Mouse (Mus musculus) regulatory T cell (primary cell): ENCODE measurements around the gene Ap2a2.
"Not testable (repeated sequence)": the region's sequence is repeated elsewhere in the genome, so short reads cannot be mapped to it uniquely, and the experiment has no call there.

Experiments
- in situ Hi-C: fragments of 300-600 bp; cut with MboI, MseI; formaldehyde crosslinking; loops from one replicate; pipeline ENCODE4 v1.15.1; 2025; ENCODE audit warnings: high pct_unique_total_duplicates

The Ap2a2 gene

DNA sequence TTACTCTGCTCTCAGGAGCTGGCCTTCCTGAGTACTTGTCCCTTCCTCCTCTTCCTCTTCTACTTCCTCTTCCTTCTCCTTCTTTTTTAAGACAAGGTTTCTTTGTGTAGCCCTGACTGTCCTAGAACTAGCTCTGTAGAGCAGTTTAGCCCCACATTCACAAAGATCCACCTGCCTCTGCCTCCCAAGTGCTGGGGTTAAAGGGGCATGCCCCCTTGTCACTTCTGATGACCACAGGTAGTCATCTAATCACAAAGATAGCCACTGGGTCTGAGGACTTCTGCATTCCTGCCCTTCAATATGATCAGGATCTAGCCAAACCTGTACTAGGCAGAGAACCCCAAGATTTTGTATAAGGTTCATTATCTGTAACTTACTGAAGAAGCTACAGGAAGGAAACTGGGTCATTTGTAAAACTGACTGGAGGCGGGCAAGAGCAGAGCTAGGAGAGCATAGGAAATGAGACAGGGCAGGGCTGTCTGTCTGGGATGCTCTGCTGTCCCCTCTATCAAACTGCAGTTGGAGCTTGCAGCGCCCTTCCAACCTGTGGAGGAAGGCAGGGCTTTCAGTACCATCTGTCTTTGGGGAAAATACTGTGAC lies 2.1 kb upstream of the Ap2a2 start:
- in situ Hi-C loops, result loop anchor here (10.0 kb wide), 1 partner anchor 985 kb away; no protein-coding TSS in a partner anchor

DNA sequence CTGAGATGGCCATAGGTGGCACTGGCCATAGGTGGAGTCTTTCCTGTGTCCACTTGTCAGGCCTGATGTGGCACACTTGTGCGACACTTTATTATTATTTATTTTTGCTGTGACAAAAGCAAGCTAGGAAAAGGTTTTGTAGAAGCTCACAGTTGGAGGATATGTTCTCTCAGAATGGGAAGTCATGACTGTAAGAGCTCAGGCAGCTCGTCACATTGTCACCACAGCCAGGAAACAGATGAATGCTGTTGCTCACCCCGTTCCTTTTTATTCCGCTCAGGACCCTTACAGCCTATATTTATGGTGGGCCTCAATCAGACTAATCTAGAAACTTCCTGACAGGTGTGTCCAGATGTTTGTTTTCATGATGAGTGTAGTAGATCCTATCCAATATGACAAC lies 1.5 kb upstream of the Ap2a2 start:
- in situ Hi-C loops, result loop anchor here (10.0 kb wide), 1 partner anchor 984 kb away; no protein-coding TSS in a partner anchor

DNA sequence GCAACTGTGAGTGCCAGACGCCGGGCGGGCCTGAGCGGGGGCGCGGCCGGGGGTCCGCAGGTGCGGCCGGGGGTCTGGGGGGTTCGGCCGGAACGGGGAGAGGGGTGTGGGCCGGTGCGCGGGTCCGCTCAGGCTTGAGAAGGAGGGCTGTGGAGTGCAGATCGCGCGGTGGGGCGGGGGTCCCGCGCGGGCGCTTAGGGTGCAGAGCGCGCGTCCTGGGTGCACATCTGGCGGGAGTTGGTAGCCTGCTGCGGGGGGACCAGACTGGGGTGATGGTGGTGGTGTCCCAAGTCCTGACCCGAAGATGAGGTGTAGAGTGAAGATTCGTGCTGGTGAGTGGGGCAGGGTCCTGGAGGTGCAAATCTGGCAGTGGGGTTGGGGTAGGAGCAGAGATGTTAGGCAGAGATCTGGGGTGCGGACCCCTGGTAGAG lies 463 bp downstream of the Ap2a2 start:
- in situ Hi-C loops, result loop anchor here (10.0 kb wide), 1 partner anchor 982 kb away; no protein-coding TSS in a partner anchor

DNA sequence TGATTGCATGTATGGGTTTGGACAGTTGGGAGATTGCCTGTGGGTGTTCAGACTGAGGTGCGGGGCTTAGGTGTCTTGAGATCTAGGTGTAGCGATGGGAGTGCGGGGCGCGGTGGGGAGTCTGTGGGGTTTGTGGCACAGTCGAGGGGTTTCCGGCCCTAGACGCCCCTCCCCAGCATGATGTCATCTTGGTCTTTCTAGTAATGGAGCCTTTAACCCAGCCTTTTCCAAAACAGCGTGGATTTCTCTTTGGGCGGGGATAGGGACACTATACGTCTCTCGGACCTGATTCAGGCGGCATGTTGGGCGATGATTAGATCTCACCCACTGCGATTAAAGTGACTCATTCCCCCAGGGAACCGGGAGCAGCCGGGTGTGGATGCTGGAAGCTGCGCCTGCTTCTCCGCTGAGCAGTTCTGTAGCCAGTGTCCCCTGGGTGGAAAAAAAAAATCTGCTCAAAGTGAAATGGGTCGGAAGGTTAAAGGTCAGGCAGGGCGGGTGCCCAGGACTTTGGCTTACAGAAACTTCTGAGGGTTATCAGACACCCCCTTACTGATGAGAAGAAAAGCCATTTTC lies 967 bp downstream of the Ap2a2 start:
- in situ Hi-C loops, result loop anchor here (10.0 kb wide), 1 partner anchor 982 kb away; no protein-coding TSS in a partner anchor

DNA sequence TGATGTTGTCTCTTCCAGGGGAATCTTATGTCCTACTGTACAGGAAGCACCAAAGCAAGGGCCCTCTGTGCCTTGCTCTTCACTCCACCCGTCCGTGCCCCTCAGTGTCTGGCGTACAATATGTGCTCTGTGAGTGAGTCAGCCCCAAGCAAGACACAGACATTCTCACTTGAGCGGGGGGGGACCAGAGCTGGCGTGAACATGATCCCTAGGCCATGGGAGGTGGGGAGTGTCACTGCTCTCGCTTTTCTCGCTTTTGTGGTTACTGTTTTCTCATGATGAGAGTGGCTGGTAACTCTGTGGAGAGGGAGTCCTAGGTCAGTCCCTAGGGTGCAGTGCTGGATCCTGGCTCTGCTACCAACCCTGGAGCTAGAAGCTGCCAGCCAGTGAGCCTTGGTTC lies 2.6 kb downstream of the Ap2a2 start:
- in situ Hi-C loops, result loop anchor here (10.0 kb wide), 1 partner anchor 980 kb away; no protein-coding TSS in a partner anchor

DNA sequence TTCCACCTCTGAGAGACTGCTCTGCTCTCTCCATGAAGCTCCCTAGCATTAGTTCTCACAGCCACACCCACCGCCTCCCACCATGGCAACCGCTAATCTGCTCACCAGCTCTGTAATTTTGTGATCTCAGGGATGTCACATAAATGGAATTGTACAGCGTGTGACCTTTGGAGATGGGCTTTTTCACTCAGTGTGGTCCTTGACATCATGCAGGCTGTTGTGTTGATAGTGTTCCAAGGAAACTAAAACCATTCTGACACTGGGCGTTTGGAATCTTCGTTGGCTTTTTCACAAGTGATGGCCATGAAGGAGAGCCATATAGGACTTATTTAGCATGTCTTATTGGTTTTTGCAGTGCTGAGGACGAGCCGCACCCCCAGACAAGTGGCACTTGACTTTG lies 4.6 kb downstream of the Ap2a2 start:
- in situ Hi-C loops, result loop anchor here (10.0 kb wide), 1 partner anchor 978 kb away; no protein-coding TSS in a partner anchor

DNA sequence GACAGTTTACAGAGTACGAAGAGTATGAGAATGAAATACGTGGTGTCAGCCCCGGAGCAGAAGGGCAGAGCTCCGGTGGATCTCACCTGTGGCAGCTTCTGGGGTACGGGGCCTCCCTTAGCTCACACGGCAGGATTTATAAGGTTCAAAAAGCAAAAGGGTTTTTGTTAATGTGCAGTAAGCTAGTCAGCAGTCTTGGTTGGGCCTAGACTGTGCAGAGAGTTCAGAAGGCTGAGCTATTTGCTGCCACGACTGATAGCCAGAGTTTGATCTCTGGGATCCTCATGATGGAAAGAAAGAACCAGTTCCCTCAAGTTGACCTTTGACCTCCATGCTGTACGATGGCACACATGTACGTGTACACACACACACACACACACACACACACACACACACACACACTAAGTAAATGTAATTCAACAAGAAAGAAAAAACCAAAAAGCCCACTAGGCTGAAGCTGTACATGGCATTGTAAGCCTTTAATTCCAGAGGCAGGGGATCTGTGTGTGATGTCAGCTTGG lies 7.4 kb downstream of the Ap2a2 start:
- in situ Hi-C loops, result loop anchor here (10.0 kb wide), 1 partner anchor 975 kb away; no protein-coding TSS in a partner anchor

DNA sequence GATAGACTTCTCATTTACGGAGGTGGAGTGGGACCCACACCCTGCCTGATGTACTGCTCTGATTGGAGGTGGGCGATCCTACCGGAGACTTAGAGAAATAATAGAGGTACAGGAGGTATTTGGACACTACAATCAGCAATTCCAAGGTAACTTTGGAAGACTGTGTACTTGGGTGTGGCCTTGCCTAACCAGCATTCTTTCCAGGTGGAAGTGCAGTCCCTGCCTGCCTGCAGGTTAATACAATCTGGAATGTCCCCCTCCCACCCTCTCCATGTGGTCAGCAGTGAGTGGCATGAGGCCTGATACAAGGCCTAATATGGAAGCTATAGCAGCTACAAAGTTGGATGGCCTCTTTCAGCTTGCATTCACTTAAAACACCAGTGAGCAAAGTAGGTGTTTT lies 7.9 kb downstream of the Ap2a2 start:
- in situ Hi-C loops, result loop anchor here (10.0 kb wide), 1 partner anchor 975 kb away; no protein-coding TSS in a partner anchor

DNA sequence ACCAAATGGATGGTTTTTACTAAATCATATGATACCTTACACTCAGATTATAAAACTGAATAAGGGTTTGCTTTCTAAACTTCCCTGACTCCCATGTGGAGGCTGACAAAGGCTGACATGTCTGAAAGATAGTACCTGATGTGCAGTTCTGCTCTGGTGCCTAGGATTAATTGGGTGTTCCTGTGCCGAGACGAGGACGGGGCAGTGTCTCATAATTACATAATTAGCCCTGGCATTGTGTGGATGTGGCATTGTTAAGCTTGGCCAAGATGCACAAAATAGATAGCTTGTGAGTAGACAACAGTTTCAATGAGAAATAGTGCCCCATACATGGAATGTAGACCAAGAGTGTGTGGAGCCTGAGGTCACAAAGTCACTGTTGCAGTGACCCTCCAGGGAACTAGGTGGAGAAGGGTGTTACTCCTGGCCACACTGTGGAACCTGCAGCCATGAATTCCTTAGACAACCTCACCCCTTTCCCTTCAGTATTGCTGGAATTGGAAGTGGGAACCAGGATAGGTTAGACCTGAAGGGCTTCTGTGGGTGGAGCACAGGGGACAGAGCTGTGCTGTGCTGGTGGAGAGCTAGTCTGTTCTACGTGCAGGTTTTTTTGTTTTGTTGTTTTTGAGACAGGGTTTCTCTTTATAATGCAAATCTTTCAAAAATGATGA lies 8.8 kb downstream of the Ap2a2 start:
- in situ Hi-C loops, result no loop called here

DNA sequence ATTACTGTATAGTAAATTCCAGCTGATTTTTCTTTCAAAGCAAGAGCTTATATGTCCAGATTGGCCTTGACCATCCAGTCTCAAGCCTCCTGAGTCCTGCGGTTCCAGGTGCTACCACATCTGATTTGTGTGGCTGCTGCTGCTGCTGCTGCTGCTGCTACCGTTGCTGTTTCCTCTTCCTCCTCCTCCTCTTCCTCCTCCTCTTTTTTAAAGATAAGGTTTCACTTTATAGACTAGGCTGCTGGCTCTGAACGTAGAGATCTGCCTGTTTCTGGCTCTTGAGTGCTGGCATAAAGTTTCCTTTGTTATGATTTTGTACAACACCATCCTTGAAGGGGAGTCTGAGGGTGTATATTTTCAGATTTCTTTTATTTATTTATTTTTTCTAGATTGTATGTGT lies 12.1 kb downstream of the Ap2a2 start:
- in situ Hi-C loops, result no loop called here

GRCm38 (mm10) chr7:141575481-141575880 lies 13.5 kb downstream of the Ap2a2 start:
- in situ Hi-C loops, result no loop called here

- in situ Hi-C loops, result no loop called here
Observed at GRCm38 (mm10) chr7:141577801-141578200, 15.8 kb downstream of the Ap2a2 start.

- in situ Hi-C loops, result no loop called here
Observed at GRCm38 (mm10) chr7:141578511-141578910, 16.5 kb downstream of the Ap2a2 start.

DNA sequence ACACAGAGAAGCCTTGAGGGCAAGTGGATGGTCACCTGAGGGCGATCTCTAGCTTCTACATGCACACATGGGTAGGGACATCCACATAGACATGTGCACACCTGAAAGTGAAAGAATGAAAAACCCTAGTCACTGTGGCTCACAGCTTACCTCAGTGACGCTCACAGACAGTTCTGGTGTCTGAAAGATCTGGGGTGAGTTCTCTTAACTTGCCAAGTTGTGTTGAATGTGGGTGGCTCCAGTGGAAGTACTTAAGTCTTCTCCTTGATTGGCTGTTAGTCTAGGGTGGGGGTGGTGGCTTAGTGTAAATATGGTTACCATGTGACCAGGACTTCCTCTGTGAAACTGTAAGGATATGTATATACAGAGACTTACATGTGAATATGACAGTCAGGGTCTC lies 17.0 kb downstream of the Ap2a2 start:
- in situ Hi-C loops, result no loop called here

DNA sequence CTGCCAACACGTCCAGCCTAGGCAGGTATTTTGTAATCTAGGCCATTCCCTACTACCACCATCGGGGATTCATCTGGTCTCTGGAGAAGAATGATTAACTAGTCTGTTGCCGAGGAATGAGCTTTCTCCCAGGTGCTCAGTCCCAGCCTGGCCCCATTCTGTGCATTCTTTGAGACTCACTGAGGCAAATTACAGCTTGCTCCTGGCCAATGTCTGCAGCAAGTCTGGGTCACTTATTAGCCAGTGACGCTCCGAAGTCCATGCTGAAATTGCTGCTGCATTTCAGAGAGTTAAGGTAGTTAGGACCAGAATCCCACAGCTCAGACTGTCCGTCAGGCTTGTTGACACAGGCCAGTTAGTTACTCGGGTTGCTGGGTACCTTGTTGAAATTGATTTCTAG lies 19.4 kb downstream of the Ap2a2 start:
- in situ Hi-C loops, result no loop called here

- in situ Hi-C loops, result no loop called here
Observed at GRCm38 (mm10) chr7:141584048-141584841, 22.3 kb downstream of the Ap2a2 start.

DNA sequence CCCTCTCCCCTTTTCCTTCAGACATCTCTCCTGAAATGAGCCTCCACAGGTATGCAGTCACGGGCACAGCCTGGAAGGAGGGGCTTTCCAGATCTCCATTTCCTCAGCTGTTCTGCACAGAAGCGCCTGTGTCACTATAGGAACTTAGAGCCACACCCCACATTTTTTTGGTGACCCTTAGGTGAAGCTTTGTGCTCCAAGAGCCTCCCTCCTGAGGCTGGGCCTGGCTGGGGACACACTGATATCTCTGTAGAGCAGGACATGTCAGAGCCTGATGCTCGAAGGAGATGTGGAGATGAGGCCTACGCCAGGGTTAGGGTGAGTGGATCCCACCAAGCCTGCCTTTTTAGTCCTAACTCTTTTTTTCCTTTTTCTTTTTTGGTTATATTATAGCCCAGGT lies 23.3 kb downstream of the Ap2a2 start:
- in situ Hi-C loops, result loop anchor here (5.0 kb wide), 1 partner anchor 82 kb away; no protein-coding TSS in a partner anchor

- in situ Hi-C loops, result loop anchor here (5.0 kb wide), 1 partner anchor 81 kb away; no protein-coding TSS in a partner anchor
Observed at GRCm38 (mm10) chr7:141585881-141586280, 23.9 kb downstream of the Ap2a2 start.

- in situ Hi-C loops, result loop anchor here (5.0 kb wide), 1 partner anchor 78 kb away; no protein-coding TSS in a partner anchor
Observed at GRCm38 (mm10) chr7:141588890-141589289, 26.9 kb downstream of the Ap2a2 start.

DNA sequence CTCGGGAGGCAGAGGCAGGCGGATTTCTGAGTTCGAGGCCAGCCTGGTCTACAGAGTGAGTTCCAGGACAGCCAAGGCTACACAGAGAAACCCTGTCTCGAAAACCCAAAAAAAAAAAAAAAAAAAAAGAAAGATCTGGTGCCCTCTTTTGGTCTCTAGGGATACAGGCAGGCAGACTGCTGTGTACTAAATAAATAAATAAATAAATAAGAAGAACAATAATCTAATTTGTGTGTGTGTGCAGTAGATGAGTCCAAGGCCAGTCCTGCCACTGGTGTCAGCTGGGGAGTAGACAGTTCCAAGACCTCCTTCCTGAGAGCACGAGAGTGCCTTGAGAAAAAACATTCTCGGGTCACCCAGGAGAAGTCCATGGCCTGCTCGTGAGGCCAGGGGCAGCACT lies 28.3 kb downstream of the Ap2a2 start:
- in situ Hi-C loops, result not testable (repeated sequence)

DNA sequence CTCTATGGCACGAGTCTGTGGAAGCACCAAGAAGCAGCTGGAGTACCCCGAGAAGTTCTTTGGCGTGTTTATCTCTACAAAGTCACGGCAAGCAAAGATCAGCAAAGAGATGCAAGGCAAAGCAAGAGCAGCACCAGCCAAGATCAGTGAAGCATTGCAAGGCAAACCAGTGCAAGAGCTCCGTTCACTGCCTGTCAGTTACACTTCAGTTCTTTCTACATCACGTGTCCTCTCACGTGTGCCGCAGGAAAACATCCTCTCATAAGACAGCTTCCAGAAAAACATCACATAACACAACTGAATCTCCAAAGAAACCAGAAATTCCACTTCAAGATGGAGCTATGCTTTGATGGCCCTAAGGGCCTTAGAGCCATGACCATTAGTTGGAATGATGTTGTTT lies 29.0 kb downstream of the Ap2a2 start:
- in situ Hi-C loops, result no loop called here
